Mouse (Mus musculus): Measurements from ENCODE around the gene H2-M5. TPM values are rescaled to one million over a fixed set of nuclear protein-coding genes. Genes with fewer than 3 reads are reported as not detected.

Gene H2-M5
- polyA plus RNA-seq, 1 experiment from 2014 or later: 0.08 TPM

Other genes with a start within 250 kb of the H2-M5 start
- not detected in 2 replicates for gene H2-M10.5, start 216.6 kb downstream of the H2-M5 start, polyA plus RNA-seq (2014; fragmentation: Nextera tagmentation; extraction: Ambion mirVana)
- not detected in 2 replicates for gene H2-M10.6, start 177.4 kb downstream of the H2-M5 start, polyA plus RNA-seq (2014; fragmentation: Nextera tagmentation; extraction: Ambion mirVana)
- gene Trim26, start 152.4 kb downstream of the H2-M5 start, polyA plus RNA-seq (2014; fragmentation: Nextera tagmentation; extraction: Ambion mirVana): 16.6 and 20.7 TPM in 2 replicates
- 0.18 and 0.29 TPM in 2 replicates for gene Trim15, start 122.3 kb downstream of the H2-M5 start, polyA plus RNA-seq (2014; fragmentation: Nextera tagmentation; extraction: Ambion mirVana)
- 70.1 and 81.4 TPM in 2 replicates for gene Trim10, start 120.0 kb downstream of the H2-M5 start, polyA plus RNA-seq (2014; fragmentation: Nextera tagmentation; extraction: Ambion mirVana)
- not detected in 2 replicates for gene Trim40, start 99.4 kb downstream of the H2-M5 start, polyA plus RNA-seq (2014; fragmentation: Nextera tagmentation; extraction: Ambion mirVana)
- gene Trim31, start 91.4 kb downstream of the H2-M5 start, polyA plus RNA-seq (2014; fragmentation: Nextera tagmentation; extraction: Ambion mirVana): not detected in 2 replicates
- 0.14 TPM in 1 of 2 replicates, not detected in the other for gene Rnf39, start 46.6 kb downstream of the H2-M5 start, polyA plus RNA-seq (2014; fragmentation: Nextera tagmentation; extraction: Ambion mirVana)
- gene Ppp1r11, start 37.8 kb downstream of the H2-M5 start, polyA plus RNA-seq (2014; fragmentation: Nextera tagmentation; extraction: Ambion mirVana): 78.5 and 84.7 TPM in 2 replicates
- 55.2 and 62.2 TPM in 2 replicates for gene Znrd1, start 31.0 kb downstream of the H2-M5 start, polyA plus RNA-seq (2014; fragmentation: Nextera tagmentation; extraction: Ambion mirVana)
- 5.4 and 6.6 TPM in 2 replicates for gene Znrd1as, start 30.9 kb downstream of the H2-M5 start, polyA plus RNA-seq (2014; fragmentation: Nextera tagmentation; extraction: Ambion mirVana)
- gene 2410137M14Rik, start 8.3 kb downstream of the H2-M5 start, polyA plus RNA-seq (2014; fragmentation: Nextera tagmentation; extraction: Ambion mirVana): not detected in 2 replicates
- 28.3 and 28.8 TPM in 2 replicates for gene Zfp57, start 11.6 kb upstream of the H2-M5 start, polyA plus RNA-seq (2014; fragmentation: Nextera tagmentation; extraction: Ambion mirVana)
- gene Mog, start 33.9 kb upstream of the H2-M5 start, polyA plus RNA-seq (2014; fragmentation: Nextera tagmentation; extraction: Ambion mirVana): 0.14 TPM in 1 of 2 replicates, not detected in the other
- 2.9 and 3.9 TPM in 2 replicates for gene Gabbr1, start 56.4 kb upstream of the H2-M5 start, polyA plus RNA-seq (2014; fragmentation: Nextera tagmentation; extraction: Ambion mirVana)
- not detected in 2 replicates for gene Olfr90, start 99.0 kb upstream of the H2-M5 start, polyA plus RNA-seq (2014; fragmentation: Nextera tagmentation; extraction: Ambion mirVana)
- gene Olfr91, start 108.7 kb upstream of the H2-M5 start, polyA plus RNA-seq (2014; fragmentation: Nextera tagmentation; extraction: Ambion mirVana): 0.06 TPM in 1 of 2 replicates, not detected in the other
- not detected in 2 replicates for gene Olfr92, start 130.6 kb upstream of the H2-M5 start, polyA plus RNA-seq (2014; fragmentation: Nextera tagmentation; extraction: Ambion mirVana)
- gene Olfr93, start 172.0 kb upstream of the H2-M5 start, polyA plus RNA-seq (2014; fragmentation: Nextera tagmentation; extraction: Ambion mirVana): not detected in 2 replicates
- gene Ubd, start 204.4 kb upstream of the H2-M5 start, polyA plus RNA-seq (2014; fragmentation: Nextera tagmentation; extraction: Ambion mirVana): not detected in 2 replicates
- not detected in 2 replicates for gene Olfr94, start 211.5 kb upstream of the H2-M5 start, polyA plus RNA-seq (2014; fragmentation: Nextera tagmentation; extraction: Ambion mirVana)
- not detected in 2 replicates for gene Olfr95, start 223.6 kb upstream of the H2-M5 start, polyA plus RNA-seq (2014; fragmentation: Nextera tagmentation; extraction: Ambion mirVana)
- not detected in 2 replicates for gene Olfr96, start 230.6 kb upstream of the H2-M5 start, polyA plus RNA-seq (2014; fragmentation: Nextera tagmentation; extraction: Ambion mirVana)
- not detected in 2 replicates for gene Olfr97, start 247.8 kb upstream of the H2-M5 start, polyA plus RNA-seq (2014; fragmentation: Nextera tagmentation; extraction: Ambion mirVana)

All from liver, embryonic 11.5 days (tissue).